Mouse (Mus musculus): ENCODE data around the gene Gm960. TPM values are rescaled to one million over a fixed set of nuclear protein-coding genes. Genes with fewer than 3 reads are reported as not detected.

The Gm960 gene
- polyA plus RNA-seq, 1 experiment from 2014 or later = 3.1 TPM

DNA sequence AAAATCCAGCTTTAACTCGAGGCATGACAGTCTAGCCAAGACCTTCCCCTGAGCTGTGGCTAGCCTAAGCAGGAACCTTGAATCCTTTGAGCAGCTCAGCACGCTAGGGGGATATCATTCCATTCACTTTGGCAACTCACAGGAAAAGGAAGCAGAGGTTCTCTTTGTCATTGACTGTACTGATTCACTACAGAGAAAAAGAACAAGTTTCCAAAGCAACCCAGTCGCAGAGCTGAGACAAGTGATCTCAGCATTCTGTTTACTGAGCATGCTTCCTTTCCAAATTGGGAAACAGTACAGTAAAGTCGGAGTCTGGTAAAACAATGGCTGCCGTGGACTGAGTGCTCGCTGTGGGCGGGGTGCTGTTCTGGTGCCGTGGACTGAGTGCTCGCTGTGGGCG, 10.3 kb upstream of the Gm960 start:
- Histone ChIP-seq H3K4me3 (no peak overlapping the region), H3K4me1 (replicated peaks) (peaks cover 29% of the 10 kb centered on the region), H3K9me3 (no peaks in the 10 kb centered on the region), H3K36me3 (no peaks in the 10 kb centered on the region), H3K27me3 (ENCODE audit: insufficient read depth, poor library complexity, severe bottlenecking) (peaks cover 51% of the 10 kb centered on the region), H3K27ac (no peak overlapping the region)
- no peak for DNase-seq (ENCODE audit: low spot score)
- 86% methylated on average over 10 of the region's 10 CpGs for WGBS

GRCm38 (mm10) chr19:4701221-4701620, 2.8 kb upstream of the Gm960 start:
- Histone ChIP-seq H3K4me3 (no peak overlapping the region), H3K4me1 (replicated peaks) (peaks cover 13% of the 10 kb centered on the region), H3K9me3 (no peaks in the 10 kb centered on the region), H3K36me3 (no peaks in the 10 kb centered on the region), H3K27ac (no peak overlapping the region), H3K27me3 (ENCODE audit: insufficient read depth, poor library complexity, severe bottlenecking) (peaks cover 63% of the 10 kb centered on the region)
- DNase-seq (ENCODE audit: low spot score) = no peak
- 75% methylated on average over 7 of the region's 7 CpGs for WGBS

GRCm38 (mm10) chr19:4700656-4701055, 2.2 kb upstream of the Gm960 start:
- Histone ChIP-seq H3K36me3 (no peaks in the 10 kb centered on the region), H3K27ac (no peak overlapping the region), H3K9me3 (no peaks in the 10 kb centered on the region), H3K4me1 (replicated peaks) (peaks cover 13% of the 10 kb centered on the region), H3K27me3 (ENCODE audit: insufficient read depth, poor library complexity, severe bottlenecking) (peaks cover 63% of the 10 kb centered on the region), H3K4me3 (no peak overlapping the region)
- 75% methylated on average over 8 of the region's 8 CpGs for WGBS
- no peak for DNase-seq (ENCODE audit: low spot score)

DNA sequence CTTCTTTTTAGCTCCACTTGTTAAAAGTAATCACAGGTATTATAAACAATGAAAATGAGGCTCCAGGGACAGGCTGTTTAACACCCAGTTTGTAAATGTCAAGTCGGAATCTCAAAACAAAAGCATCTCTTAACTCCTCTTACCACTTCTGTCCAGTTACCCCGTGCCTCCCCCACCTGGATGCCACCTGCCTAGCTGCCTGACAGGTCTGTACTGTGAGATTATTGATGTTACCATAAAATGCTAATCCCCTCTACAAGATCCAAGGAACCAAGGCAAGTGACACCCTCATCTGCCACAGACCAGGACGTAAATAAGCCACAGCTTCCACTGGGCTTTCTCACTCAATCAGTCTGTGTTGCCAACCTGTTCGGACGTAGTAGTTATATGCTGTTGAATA, 1.4 kb upstream of the Gm960 start:
- WGBS = 81% methylated on average over 5 of the region's 5 CpGs
- no peak for DNase-seq (ENCODE audit: low spot score)
- no peaks in the 10 kb centered on the region for H3K9me3 ChIP-seq
- H3K27ac ChIP-seq = no peak overlapping the region
- no peaks in the 10 kb centered on the region for H3K36me3 ChIP-seq
- H3K27me3 ChIP-seq (ENCODE audit: insufficient read depth, poor library complexity, severe bottlenecking) = peaks cover 63% of the 10 kb centered on the region
- no peak overlapping the region for H3K4me3 ChIP-seq
- peaks cover 13% of the 10 kb centered on the region for H3K4me1 ChIP-seq (replicated peaks)

GRCm38 (mm10) chr19:4698856-4699255, 388 bp upstream of the Gm960 start:
- no peaks in the 10 kb centered on the region for H3K36me3 ChIP-seq
- H3K27ac ChIP-seq = no peak overlapping the region
- no peaks in the 10 kb centered on the region for H3K9me3 ChIP-seq
- no peak for DNase-seq (ENCODE audit: low spot score)
- H3K27me3 ChIP-seq (ENCODE audit: insufficient read depth, poor library complexity, severe bottlenecking) = peaks cover 59% of the 10 kb centered on the region
- H3K4me1 ChIP-seq (replicated peaks) = peaks cover 13% of the 10 kb centered on the region
- peak overlapping the region; percentile 64 for H3K4me3 ChIP-seq
- 35% methylated on average over 8 of the region's 8 CpGs for WGBS

DNA sequence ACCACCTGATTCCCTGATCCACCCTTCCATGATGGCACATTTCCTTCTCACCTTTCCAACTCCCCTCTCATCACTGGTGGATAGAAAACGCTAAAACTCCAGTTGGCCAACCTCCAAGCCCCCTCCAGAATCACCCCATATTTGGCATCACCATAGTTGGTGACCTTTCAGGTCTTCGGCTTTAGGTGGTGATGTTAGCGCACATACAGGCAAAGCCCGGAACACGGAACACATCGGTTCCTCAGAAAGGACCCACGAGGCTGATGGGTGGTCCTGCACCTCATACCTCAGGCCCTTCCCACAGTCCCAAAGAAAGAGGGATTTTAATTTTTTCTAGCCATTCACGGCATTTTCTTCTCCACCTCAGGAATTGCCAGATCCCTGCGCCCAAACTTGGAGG, 747 bp downstream of the Gm960 start:
- H3K9me3 ChIP-seq = no peaks in the 10 kb centered on the region
- peak overlapping the region; percentile 64 for H3K4me3 ChIP-seq
- WGBS = 79% methylated on average over 9 of the region's 9 CpGs
- peaks cover 13% of the 10 kb centered on the region for H3K4me1 ChIP-seq (replicated peaks)
- H3K36me3 ChIP-seq = no peaks in the 10 kb centered on the region
- peaks cover 57% of the 10 kb centered on the region for H3K27me3 ChIP-seq (ENCODE audit: insufficient read depth, poor library complexity, severe bottlenecking)
- DNase-seq (ENCODE audit: low spot score) = no peak
- H3K27ac ChIP-seq = peak overlapping the region; percentile 86

- Histone ChIP-seq H3K27ac (no peak overlapping the region), H3K4me3 (no peak overlapping the region), H3K36me3 (no peaks in the 10 kb centered on the region), H3K9me3 (no peaks in the 10 kb centered on the region), H3K4me1 (replicated peaks) (peaks cover 13% of the 10 kb centered on the region), H3K27me3 (ENCODE audit: insufficient read depth, poor library complexity, severe bottlenecking) (peaks cover 57% of the 10 kb centered on the region)
- WGBS = 88% methylated on average over 3 of the region's 3 CpGs
- DNase-seq (ENCODE audit: low spot score) = no peak
Observed at GRCm38 (mm10) chr19:4697121-4697520, 1.3 kb downstream of the Gm960 start.

GRCm38 (mm10) chr19:4694346-4694745, 4.1 kb downstream of the Gm960 start:
- 69% methylated on average over 3 of the region's 3 CpGs for WGBS
- H3K9me3 ChIP-seq = no peaks in the 10 kb centered on the region
- H3K27ac ChIP-seq = no peak overlapping the region
- H3K27me3 ChIP-seq (ENCODE audit: insufficient read depth, poor library complexity, severe bottlenecking) = peaks cover 34% of the 10 kb centered on the region
- DNase-seq (ENCODE audit: low spot score) = no peak
- H3K4me1 ChIP-seq (replicated peaks) = peaks cover 13% of the 10 kb centered on the region
- H3K36me3 ChIP-seq = no peaks in the 10 kb centered on the region
- no peak overlapping the region for H3K4me3 ChIP-seq

- no peaks in the 10 kb centered on the region for H3K27me3 ChIP-seq (ENCODE audit: insufficient read depth, poor library complexity, severe bottlenecking)
- H3K9me3 ChIP-seq = no peaks in the 10 kb centered on the region
- 63% methylated on average over 6 of the region's 6 CpGs for WGBS
- 0 out of 2 replicates have a peak, but pooled peaks cover 4% of the 10 kb centered on the region for H3K4me1 ChIP-seq (replicated peaks)
- DNase-seq (ENCODE audit: low spot score) = no peak
- H3K4me3 ChIP-seq = no peak overlapping the region
- no peaks in the 10 kb centered on the region for H3K36me3 ChIP-seq
- H3K27ac ChIP-seq = no peak overlapping the region
Observed at GRCm38 (mm10) chr19:4672401-4672800, 26.1 kb downstream of the Gm960 start.

- Histone ChIP-seq H3K36me3 (no peaks in the 10 kb centered on the region), H3K9me3 (no peaks in the 10 kb centered on the region), H3K27me3 (ENCODE audit: insufficient read depth, poor library complexity, severe bottlenecking) (no peaks in the 10 kb centered on the region; the same call in 1 of the 2 replicates), H3K27ac (no peak overlapping the region), H3K4me1 (replicated peaks) (0 out of 2 replicates have a peak, but pooled peaks cover 4% of the 10 kb centered on the region), H3K4me3 (no peak overlapping the region)
- DNase-seq (ENCODE audit: low spot score) = no peak
- 90% methylated on average over 4 of the region's 4 CpGs for WGBS
Observed at GRCm38 (mm10) chr19:4670776-4671175, 27.7 kb downstream of the Gm960 start.

DNA sequence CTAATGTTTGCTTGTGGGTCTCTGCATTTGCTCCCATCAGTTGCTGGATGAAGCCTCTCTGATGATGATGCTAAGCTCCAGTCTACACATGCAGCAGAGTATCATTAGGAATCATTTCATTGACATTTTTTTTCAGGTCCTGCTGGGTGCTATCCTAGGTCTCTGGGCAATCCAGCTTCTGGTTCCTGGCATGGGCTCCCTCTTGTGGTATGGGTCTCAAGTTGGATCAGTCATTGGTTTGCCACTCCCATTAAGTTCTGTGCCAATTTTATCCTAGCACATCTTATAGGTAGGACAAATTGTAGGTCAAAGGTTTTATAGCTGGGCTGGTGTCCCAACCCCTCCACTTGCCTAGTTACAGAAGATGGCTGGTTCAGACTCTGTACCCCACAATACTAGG, 31.7 kb downstream of the Gm960 start:
- DNase-seq (ENCODE audit: low spot score) = no peak
- Histone ChIP-seq H3K4me1 (replicated peaks) (no peaks in the 10 kb centered on the region), H3K9me3 (no peaks in the 10 kb centered on the region), H3K27ac (no peak overlapping the region), H3K27me3 (ENCODE audit: insufficient read depth, poor library complexity, severe bottlenecking) (no peaks in the 10 kb centered on the region; the same call in 1 of the 2 replicates), H3K36me3 (no peaks in the 10 kb centered on the region), H3K4me3 (no peak overlapping the region)

DNA sequence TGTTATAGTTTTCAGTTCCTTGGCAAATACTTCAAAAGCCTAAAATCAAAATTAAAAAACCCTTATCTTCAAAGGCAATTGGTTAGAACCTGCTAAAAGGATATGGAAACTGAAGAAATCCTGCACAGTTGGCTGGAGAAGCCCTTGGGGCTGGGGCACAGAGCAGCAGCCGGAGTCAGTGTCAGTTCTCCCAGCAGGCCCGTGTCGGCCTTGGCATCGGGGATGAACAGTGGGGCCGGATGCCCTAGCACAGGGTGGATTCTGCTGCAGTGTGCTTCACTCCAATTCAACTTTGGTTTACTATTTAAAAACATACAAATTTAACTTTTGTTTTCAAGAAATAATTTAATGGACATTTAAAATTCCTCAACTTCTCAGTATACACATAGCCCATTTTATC, 40.3 kb downstream of the Gm960 start:
- no peak overlapping the region for H3K4me3 ChIP-seq
- WGBS = 86% methylated on average over 5 of the region's 5 CpGs
- no peaks in the 10 kb centered on the region for H3K27me3 ChIP-seq (ENCODE audit: insufficient read depth, poor library complexity, severe bottlenecking)
- no peak overlapping the region for H3K27ac ChIP-seq
- H3K4me1 ChIP-seq (replicated peaks) = no peaks in the 10 kb centered on the region
- no peaks in the 10 kb centered on the region for H3K36me3 ChIP-seq
- no peaks in the 10 kb centered on the region for H3K9me3 ChIP-seq
- no peak for DNase-seq (ENCODE audit: low spot score)

GRCm38 (mm10) chr19:4646917-4647492, 51.5 kb downstream of the Gm960 start:
- H3K9me3 ChIP-seq = no peaks in the 10 kb centered on the region
- H3K4me1 ChIP-seq (replicated peaks) = no peaks in the 10 kb centered on the region
- no peak for DNase-seq (ENCODE audit: low spot score)
- no peak overlapping the region for H3K4me3 ChIP-seq
- H3K27me3 ChIP-seq (ENCODE audit: insufficient read depth, poor library complexity, severe bottlenecking) = no peaks in the 10 kb centered on the region
- WGBS = 73% methylated on average over 11 of the region's 11 CpGs
- no peak overlapping the region for H3K27ac ChIP-seq
- H3K36me3 ChIP-seq = no peaks in the 10 kb centered on the region

GRCm38 (mm10) chr19:4644271-4644670, 54.2 kb downstream of the Gm960 start:
- WGBS = 43% methylated on average over 10 of the region's 10 CpGs
- DNase-seq (ENCODE audit: low spot score) = peak; percentile 42
- H3K9me3 ChIP-seq = no peaks in the 10 kb centered on the region

More at GRCm38 (mm10) chr19:4644271-4644670, 54.2 kb downstream of the Gm960 start:
- Histone ChIP-seq H3K27ac (no peak overlapping the region), H3K36me3 (no peaks in the 10 kb centered on the region), H3K27me3 (ENCODE audit: insufficient read depth, poor library complexity, severe bottlenecking) (no peaks in the 10 kb centered on the region), H3K4me1 (replicated peaks) (no peaks in the 10 kb centered on the region), H3K4me3 (no peak overlapping the region)

Data from hindbrain, embryonic 10.5 days (tissue).